Mouse (Mus musculus): ENCODE data around the gene Tor3a. TPM values are rescaled to one million over a fixed set of nuclear protein-coding genes. Genes with fewer than 3 reads are reported as not detected.

Tor3a gene
- 1 to 10 TPM; 5.3 to 7.4 TPM for total RNA-seq (2021)
- long read RNA-seq, experiment 1, transcript Tor3a-201 (6 exons, 3,285 nt), result major isoform, 19 of 22 reads
- long read RNA-seq, experiment 1, partial matches to known transcripts, result 0 of 22 reads
- long read RNA-seq, experiment 1, other reads (novel, unspliced or antisense), result 2 of 22 reads
- long read RNA-seq, experiment 2, transcript Tor3a-201 (6 exons, 3,285 nt), result major isoform, 9 of 11 reads
- long read RNA-seq, experiment 2, partial matches to known transcripts, result 1 of 11 reads
- long read RNA-seq, experiment 2, other reads (novel, unspliced or antisense), result 1 of 11 reads

DNA sequence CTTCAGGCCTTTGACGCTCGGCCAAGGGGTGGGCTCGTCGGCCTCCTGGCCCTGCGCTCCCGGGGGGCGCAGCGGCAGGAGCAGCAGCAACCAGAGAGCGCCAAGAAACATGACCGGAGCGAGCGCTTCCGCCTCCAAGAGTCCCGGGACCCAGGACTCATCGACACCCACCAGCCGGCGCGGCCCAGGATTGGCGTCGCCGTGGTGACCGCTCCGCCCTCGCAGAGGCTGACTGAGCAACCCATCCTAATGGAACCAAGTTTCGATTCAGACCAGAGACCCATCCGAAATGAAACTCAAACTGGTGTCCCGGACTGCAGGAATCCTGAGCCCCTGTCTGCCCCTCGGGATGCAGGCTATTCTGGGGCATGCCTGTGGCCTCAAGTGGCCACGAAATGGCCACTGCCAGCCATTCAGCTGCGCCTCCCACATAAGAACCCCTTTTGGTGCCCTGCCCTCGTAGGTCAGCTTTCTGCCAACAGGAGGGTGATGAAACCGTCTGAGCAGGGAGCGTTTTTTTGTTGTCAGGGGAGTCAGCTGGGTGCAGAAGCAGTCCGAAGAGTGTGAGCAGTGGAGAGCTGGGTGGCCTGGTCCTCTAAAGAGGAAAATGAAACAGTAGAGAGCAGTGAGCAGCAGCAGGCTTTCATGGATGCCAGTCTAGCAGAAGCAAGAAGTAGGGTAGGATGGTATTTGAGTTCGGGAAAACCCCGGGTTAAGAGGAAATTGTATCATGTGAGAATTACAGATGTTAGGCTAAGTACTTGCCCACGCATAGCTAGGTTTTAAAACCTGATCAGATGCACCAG, at the start of gene Tor3a:
TSS of gene Tor3a (minus strand) at position 162 of the 806 bp plus-strand sequence.
- intact Hi-C loops (cut with DNase I; ENCODE audit: low total_unique reads), result no loop called here
- peak; percentile 84 for DNase-seq

GRCm38 (mm10) chr1:156722089-156722488, 47.9 kb upstream of the Tor3a start:
- DNase-seq, result no peak
- intact Hi-C loops (cut with DNase I; ENCODE audit: low total_unique reads), result no loop called here

- intact Hi-C loops (cut with DNase I; ENCODE audit: low total_unique reads), result no loop called here
- no peak for DNase-seq
Measured at GRCm38 (mm10) chr1:156720046-156720445, 45.9 kb upstream of the Tor3a start.

DNA sequence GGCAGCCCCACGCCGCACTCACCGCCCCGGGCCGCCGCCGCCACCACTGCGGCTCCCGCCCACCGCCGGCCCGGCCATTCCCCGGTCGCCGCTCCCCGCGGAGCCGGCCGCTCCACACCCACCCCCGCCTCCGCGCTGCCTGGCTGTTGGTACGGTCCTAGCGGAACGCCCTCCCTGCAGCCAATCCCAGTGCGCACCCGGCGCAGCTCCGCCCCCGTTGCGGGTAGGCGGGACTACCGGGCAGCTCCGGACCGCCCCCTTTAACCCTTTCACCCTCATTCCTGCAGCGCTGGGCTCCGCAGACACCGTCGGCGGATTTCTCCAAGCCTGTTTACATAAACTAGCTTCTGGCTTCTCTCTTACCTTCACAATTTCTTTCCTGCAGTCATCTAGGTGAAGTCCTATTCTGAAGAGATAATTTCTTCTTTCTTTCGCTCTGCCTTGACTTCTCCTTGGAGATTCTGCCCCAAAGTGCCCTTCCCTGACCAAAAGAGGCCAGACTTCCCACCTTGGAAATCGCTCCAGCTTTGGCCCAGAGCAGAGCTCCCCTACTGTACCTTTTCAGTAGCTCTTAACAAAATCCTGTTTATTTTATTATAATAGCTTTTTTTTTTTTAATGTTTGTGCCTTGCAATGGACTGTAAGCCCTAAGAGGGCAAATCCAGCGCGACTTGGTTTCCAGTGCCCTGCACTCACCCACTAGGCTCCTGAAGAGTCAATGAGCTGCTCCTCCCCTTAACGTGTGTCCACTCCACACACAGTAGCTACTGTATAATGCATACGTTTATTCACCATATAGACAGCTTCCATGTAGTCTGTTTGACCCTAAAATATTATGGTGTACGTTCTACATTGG, 45.0 kb upstream of the Tor3a start, which contains the start of gene Fam20b:
TSS of gene Fam20b (minus strand) at position 137 of the 856 bp plus-strand sequence.
- intact Hi-C loops (cut with DNase I; ENCODE audit: low total_unique reads), result no loop called here
- DNase-seq, result peak; percentile 98

DNA sequence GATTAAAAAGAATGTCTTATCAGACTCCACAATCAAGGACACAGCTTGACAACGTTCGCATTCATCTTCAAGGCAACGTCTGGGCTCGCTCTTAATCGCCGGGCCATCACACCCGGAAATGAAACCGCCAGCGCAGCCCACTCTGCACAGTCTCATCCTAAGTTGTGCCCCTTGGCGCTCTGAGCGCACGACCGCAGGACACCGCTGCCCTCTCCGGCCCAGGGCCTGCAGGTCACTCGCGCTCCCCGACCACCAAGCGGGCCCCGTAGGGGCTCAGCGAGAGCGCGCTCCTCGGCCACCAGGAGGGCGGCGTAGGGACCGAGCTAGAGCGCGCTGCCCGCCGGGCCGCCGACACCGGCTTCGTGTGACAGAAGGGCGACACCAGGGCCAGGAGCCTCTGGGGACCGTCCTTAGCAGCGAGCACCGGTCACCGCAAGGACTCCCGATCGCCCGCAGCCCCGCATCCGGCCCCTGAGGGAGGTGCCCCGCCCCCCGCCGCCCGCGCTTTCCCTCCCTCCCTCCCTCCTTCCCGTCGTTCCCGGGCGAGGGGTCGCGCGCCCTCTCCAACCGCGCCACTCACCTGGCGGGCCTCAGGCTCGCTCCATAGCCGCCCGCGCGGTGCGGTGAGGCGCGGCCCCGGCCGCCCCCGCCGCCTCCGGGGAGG, 44.3 kb upstream of the Tor3a start:
- intact Hi-C loops (cut with DNase I; ENCODE audit: low total_unique reads), result no loop called here
- peak; percentile 58 for DNase-seq

GRCm38 (mm10) chr1:156717751-156718285, 43.7 kb upstream of the Tor3a start:
- no peak for DNase-seq
- intact Hi-C loops (cut with DNase I; ENCODE audit: low total_unique reads), result no loop called here

GRCm38 (mm10) chr1:156716681-156717080, 42.5 kb upstream of the Tor3a start:
- no peak for DNase-seq
- intact Hi-C loops (cut with DNase I; ENCODE audit: low total_unique reads), result no loop called here

DNA sequence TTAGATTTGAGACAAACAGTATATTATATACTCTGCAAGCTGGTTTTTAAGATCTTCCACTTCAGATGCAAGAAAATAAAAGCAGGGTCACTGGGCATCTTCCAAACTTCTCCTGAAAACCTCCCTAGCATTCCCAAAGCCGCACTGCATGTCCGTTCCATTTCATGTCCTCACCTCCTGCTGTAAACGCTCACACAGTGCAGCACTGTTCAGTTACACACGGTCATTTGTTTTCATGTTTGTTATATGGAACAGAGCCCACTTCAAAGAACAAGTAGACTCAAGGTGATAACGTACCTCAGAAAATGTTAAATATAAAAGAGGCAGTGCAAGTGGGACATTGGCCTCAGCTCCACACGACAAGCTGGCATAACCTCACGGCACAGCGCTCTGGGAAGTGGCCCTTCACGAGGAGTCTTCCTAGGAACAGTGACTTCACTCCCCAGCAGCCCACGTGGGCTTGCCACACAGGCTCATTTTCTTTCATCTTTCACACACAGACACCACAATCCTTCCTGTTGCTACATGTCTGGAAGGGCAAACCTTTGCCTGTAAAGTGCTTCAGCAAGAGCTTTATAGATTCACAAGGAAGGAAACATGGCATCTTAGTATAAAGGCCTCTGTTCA, 36.4 kb upstream of the Tor3a start:
- intact Hi-C loops (cut with DNase I; ENCODE audit: low total_unique reads), result no loop called here
- DNase-seq, result no peak

DNA sequence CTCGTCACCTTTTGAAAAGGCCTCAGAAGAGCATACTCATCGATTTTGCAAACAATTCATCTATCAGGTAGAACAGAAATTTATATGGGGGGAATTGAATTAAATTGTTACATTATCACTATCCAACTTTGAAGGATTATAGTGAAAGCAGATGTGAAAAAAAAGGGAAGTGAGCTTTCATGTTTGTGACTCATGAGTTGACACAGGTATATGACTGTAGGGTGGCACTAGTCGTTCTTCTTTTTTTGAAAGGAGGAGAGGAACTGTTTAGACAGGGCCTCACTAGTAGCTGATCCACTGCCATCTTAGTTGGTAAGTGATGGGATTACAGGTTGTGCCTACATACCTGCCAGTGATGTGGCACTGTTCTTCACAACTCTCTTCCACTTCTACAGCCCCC, 34.5 kb upstream of the Tor3a start:
- DNase-seq, result no peak
- intact Hi-C loops (cut with DNase I; ENCODE audit: low total_unique reads), result no loop called here

DNA sequence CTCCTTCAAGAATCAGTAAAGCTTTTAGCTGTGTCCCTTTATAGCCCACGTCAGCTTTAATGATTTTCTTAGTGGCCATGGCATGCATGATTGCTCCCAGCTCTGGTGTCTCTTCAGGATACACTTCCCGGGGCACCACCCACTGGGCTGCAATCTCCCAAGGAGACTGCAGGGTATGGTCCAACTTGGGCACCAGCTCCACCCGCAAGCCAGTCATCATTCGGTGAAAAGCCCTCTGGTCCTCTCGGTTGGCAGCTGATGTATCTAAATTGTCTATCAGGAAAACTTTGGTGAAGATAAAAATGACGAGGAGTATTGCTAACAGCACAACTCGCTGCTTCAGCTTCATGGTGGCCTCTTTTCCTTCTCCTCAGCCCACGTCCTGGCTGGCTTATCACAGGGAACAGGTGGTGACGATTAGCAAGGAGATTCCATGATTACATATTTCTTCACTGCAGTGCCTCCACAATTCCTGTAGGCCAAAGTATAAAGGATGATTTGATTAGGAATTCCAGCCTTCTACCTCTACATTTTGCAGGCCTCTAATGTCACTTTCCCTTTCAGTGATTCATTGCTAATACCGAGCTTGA, 31.6 kb upstream of the Tor3a start:
- no peak for DNase-seq
- intact Hi-C loops (cut with DNase I; ENCODE audit: low total_unique reads), result no loop called here

GRCm38 (mm10) chr1:156703444-156703843, 29.3 kb upstream of the Tor3a start:
- intact Hi-C loops (cut with DNase I; ENCODE audit: low total_unique reads), result no loop called here
- no peak for DNase-seq

- DNase-seq, result no peak
- intact Hi-C loops (cut with DNase I; ENCODE audit: low total_unique reads), result no loop called here
Measured at GRCm38 (mm10) chr1:156702151-156702550, 28.0 kb upstream of the Tor3a start.

- intact Hi-C loops (cut with DNase I; ENCODE audit: low total_unique reads), result no loop called here
- DNase-seq, result no peak
Measured at GRCm38 (mm10) chr1:156686025-156686661, 12.0 kb upstream of the Tor3a start.

GRCm38 (mm10) chr1:156679599-156679998, 5.4 kb upstream of the Tor3a start:
- no peak for DNase-seq
- intact Hi-C loops (cut with DNase I; ENCODE audit: low total_unique reads), result loop anchor here (5.0 kb wide), 1 partner anchor 37 kb away; no protein-coding TSS in a partner anchor

DNA sequence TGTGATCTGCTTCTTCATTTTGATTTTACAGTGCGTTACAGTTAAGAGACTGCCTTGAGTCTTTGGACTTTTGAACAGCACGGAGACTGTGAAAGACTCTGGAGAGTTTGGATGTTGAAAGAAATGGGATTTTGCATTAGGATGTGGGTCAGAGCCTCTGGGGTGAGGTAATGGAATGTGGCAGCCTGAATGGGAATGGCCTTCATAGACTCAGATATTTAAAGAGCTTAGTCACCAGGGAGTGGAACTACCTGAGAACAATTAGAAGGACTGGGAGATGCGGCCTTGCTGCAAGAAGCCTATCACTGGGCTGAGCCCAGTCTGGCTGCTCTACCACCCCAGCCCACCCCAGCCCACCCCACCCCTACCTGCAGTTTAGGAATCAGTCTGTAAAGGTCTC, 3.1 kb upstream of the Tor3a start:
- no peak for DNase-seq
- intact Hi-C loops (cut with DNase I; ENCODE audit: low total_unique reads), result loop anchor here (5.0 kb wide), 1 partner anchor 35 kb away; no protein-coding TSS in a partner anchor

- DNase-seq, result no peak
- intact Hi-C loops (cut with DNase I; ENCODE audit: low total_unique reads), result loop anchor here (5.0 kb wide), 1 partner anchor 34 kb away; no protein-coding TSS in a partner anchor
Measured at GRCm38 (mm10) chr1:156676596-156676995, 2.4 kb upstream of the Tor3a start.

DNA sequence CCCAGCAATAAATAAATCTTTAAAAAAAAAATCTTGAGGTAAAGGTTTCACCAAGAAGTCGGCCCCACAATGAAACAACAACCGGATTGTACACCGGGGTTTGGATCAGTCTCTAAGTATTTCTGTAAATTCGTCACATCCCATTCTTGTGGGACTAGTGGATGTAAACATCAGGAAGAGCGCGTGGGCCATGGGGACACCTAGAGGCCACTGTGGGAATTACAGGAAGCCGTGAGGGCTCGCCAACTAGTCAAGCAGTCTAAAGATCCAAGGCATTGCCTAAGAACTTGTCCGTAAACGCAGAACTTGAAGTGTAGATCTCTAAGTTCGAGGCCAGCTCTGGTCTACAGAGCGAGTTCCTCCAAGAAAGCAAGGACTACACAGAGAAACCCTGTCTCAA, 2.0 kb upstream of the Tor3a start:
- intact Hi-C loops (cut with DNase I; ENCODE audit: low total_unique reads), result loop anchor here (5.0 kb wide), 1 partner anchor 34 kb away; no protein-coding TSS in a partner anchor
- no peak for DNase-seq

Measured in gastrocnemius, postnatal 14 days (tissue).